16 mouse cellular contexts compared by ENCODE assay signal in genomic region chr13:99501393-99501792, GRCm38 (mm10). TPM values are rescaled to one million over a fixed set of nuclear protein-coding genes. Genes with fewer than 3 reads are reported as not detected.
DNase-seq lines count a peak whose midpoint lies in the region; ATAC-seq and TF ChIP-seq lines count a peak whose summit lies in the region.
"Had no signal": no experiment of that assay in that cellular context is flagged by ENCODE, and none has a peak within 500 bp of the region (broad histone marks: within the 10 kb centered on the region; RNA-seq: fewer than 3 reads in every experiment).

No protein-coding gene starts in this region.

- TF ChIP-seq POLR2A in brain, embryonic 14.5 days (IDR thresholded peaks at IDR 0.05; ENCODE audit: borderline replicate concordance, extremely low read depth, insufficient read depth, insufficient read length, poor library complexity, severe bottlenecking): no peak

- WGBS in forebrain, embryonic 15.5 days: 7% methylated on average over 7 of the region's 7 CpGs
- WGBS in limb, embryonic 12.5 days: 58% methylated on average over 7 of the region's 7 CpGs

- H3K4me2 ChIP-seq in forebrain, embryonic 15.5 days (replicated peaks): peak overlapping the region; percentile 36
- H3K4me2 ChIP-seq in limb, embryonic 12.5 days: no peak overlapping the region
- H3K4me2 ChIP-seq: heart, embryonic 13.5 days had no signal

- peak overlapping the region; percentile 49 for H3K27ac ChIP-seq in forebrain, embryonic 15.5 days (replicated peaks)
- peak overlapping the region; percentile 54; the same call in 1 of the 2 replicates for H3K27ac ChIP-seq in limb, embryonic 12.5 days

- peak; percentile 49 for DNase-seq in MN1 (ENCODE audit: low spot score)
- DNase-seq in brain, embryonic 14.5 days (ENCODE audit: low read depth): peak; percentile 81
- DNase-seq in adrenal gland, adult (ENCODE audit: inconsistent age in 2 of 2, low spot score in 1 of 2): no peak
- DNase-seq in layer of hippocampus, postnatal 25 days (ENCODE audit: extremely low spot score in 1 of 2, low spot score in 1 of 2): no peak
- no peak for DNase-seq in left cerebral cortex, adult 8-10 months (ENCODE audit: low spot score in 2 of 2)
- DNase-seq in layer of hippocampus, adult 9-11 months: no peak
- DNase-seq: adrenal gland, postnatal 36 days; cerebellum, adult 11-12 months; liver; lung, postnatal 14 days; right cerebral cortex, adult 18-20 months had no signal

- H3K27me3 ChIP-seq in forebrain, embryonic 15.5 days: no peaks in the 10 kb centered on the region
- H3K27me3 ChIP-seq in limb, embryonic 12.5 days: no peaks in the 10 kb centered on the region
- H3K27me3 ChIP-seq: CH12.LX; heart, embryonic 13.5 days had no signal

- peaks cover 21% of the 10 kb centered on the region for H3K36me3 ChIP-seq in forebrain, embryonic 15.5 days
- peaks cover 16% of the 10 kb centered on the region for H3K36me3 ChIP-seq in limb, embryonic 12.5 days

- TF ChIP-seq CTCF in brain, embryonic 14.5 days (IDR thresholded peaks at IDR 0.05; ENCODE audit: borderline replicate concordance, extremely low read depth, insufficient read depth, insufficient read length): no peak

- H3K9me3 ChIP-seq in forebrain, embryonic 15.5 days: no peaks in the 10 kb centered on the region
- no peaks in the 10 kb centered on the region for H3K9me3 ChIP-seq in limb, embryonic 12.5 days
- H3K9me3 ChIP-seq: heart, embryonic 13.5 days had no signal

- peaks cover 85% of the 10 kb centered on the region for H3K4me1 ChIP-seq in forebrain, embryonic 15.5 days
- peaks cover 38% of the 10 kb centered on the region for H3K4me1 ChIP-seq in limb, embryonic 12.5 days (replicated peaks)

- 0 out of 2 replicates have a peak overlapping the region, but pooled peaks have one; percentile 1 for H3K4me3 ChIP-seq in forebrain, embryonic 15.5 days
- no peak overlapping the region for H3K4me3 ChIP-seq in limb, embryonic 12.5 days (replicated peaks)
- H3K4me3 ChIP-seq: heart, embryonic 13.5 days had no signal

- no peak for ATAC-seq in forebrain, embryonic 15.5 days (replicated peaks)
- ATAC-seq in limb, embryonic 12.5 days (ENCODE audit: insufficient number of reproducible peaks, insufficient read depth, low FRiP score, low TSS enrichment, low read depth): no peak
- ATAC-seq: intestine, postnatal 0 days had no signal

- H3K9ac ChIP-seq in forebrain, embryonic 15.5 days (replicated peaks): peak overlapping the region; percentile 29; the same call in 1 of the 2 replicates
- H3K9ac ChIP-seq in limb, embryonic 12.5 days (replicated peaks): no peak overlapping the region

RNA-seq across cellular contexts. Expression of gene Map1b, which starts 14.9 kb away (rescaled TPM):
- 124 and 338 TPM in 2 replicates for polyA plus RNA-seq in brain, embryonic 14.5 days (2012; rRNA removed)
- polyA plus RNA-seq in forebrain, embryonic 15.5 days (2015; fragmentation: Nextera tagmentation; extraction: Ambion mirVana): 1,899 and 1,916 TPM in 2 replicates
- polyA plus RNA-seq in limb, embryonic 12.5 days (2016; fragmentation: Nextera tagmentation; extraction: Ambion mirVana): 118 and 137 TPM in 2 replicates
- total RNA-seq in layer of hippocampus, postnatal 25 days (2021): 100 to 1,000 TPM; 620 to 712 TPM
- total RNA-seq in left cerebral cortex, adult 8-10 months (2022): 100 to 1,000 TPM; 564 to 711 (median 629) TPM

Comparison
In these comparisons a context has a peak if more than half of its experiments do, and no peak if none do; other contexts are left out.
1. DNase-seq: peak in MN1 (single experiment) and brain, embryonic 14.5 days (single experiment); none in adrenal gland, adult (0 of 2), layer of hippocampus, postnatal 25 days (0 of 2), left cerebral cortex, adult 8-10 months (0 of 2) and layer of hippocampus, adult 9-11 months (single experiment).